Mouse (Mus musculus) layer of hippocampus, adult 8-10 months (tissue): ENCODE measurements around the gene 4930524B15Rik. TPM values are rescaled to one million over a fixed set of nuclear protein-coding genes. Genes with fewer than 3 reads are reported as not detected.
"Not testable (repeated sequence)": the region's sequence is repeated elsewhere in the genome, so short reads cannot be mapped to it uniquely, and the experiment has no call there.

ENCODE experiments used
- DNase-seq, 2 experiments: peaks; one replicate each; pipeline ENCODE4 v3.0.0; 2022; ENCODE audit warnings: low spot score in 2 of 2
- total RNA-seq, 4 experiments: library from RNA; stranded (reverse); gene quantifications; 2 replicates each; pipeline ENCODE4 v1.2.4; 2022

Gene 4930524B15Rik
- total RNA-seq: under 1 TPM in 2 of 4 experiments, not detected in 2; 0.16 to 0.22 TPM

GRCm38 (mm10) chr11:31965256-31966134, at the start of gene 4930524B15Rik:
TSS of gene 4930524B15Rik (plus strand) at chr11:31965592.
- DNase-seq: no peak

- no peak for DNase-seq
Measured at GRCm38 (mm10) chr11:31917769-31918168, 47.6 kb upstream of the 4930524B15Rik start.

- DNase-seq: no peak
Measured at GRCm38 (mm10) chr11:31930051-31930450, 35.3 kb upstream of the 4930524B15Rik start.

- no peak for DNase-seq
Measured at GRCm38 (mm10) chr11:31935652-31936051, 29.7 kb upstream of the 4930524B15Rik start.

- no peak for DNase-seq
Measured at GRCm38 (mm10) chr11:31936910-31937525, 28.4 kb upstream of the 4930524B15Rik start.

GRCm38 (mm10) chr11:31940898-31941639, 24.3 kb upstream of the 4930524B15Rik start:
- peak; percentile 72 to 75 for DNase-seq

GRCm38 (mm10) chr11:31941640-31942638, 23.5 kb upstream of the 4930524B15Rik start:
- no peak for DNase-seq

- no peak for DNase-seq
Measured at GRCm38 (mm10) chr11:31945471-31945870, 19.9 kb upstream of the 4930524B15Rik start.

GRCm38 (mm10) chr11:31948462-31949330, 16.7 kb upstream of the 4930524B15Rik start:
- DNase-seq: no peak

- peak in 1 of 2 experiments; percentile 84 for DNase-seq
Measured at GRCm38 (mm10) chr11:31949331-31949785, 16.0 kb upstream of the 4930524B15Rik start.

- no peak for DNase-seq
Measured at GRCm38 (mm10) chr11:31960071-31960470, 5.3 kb upstream of the 4930524B15Rik start.

- DNase-seq: no peak
Measured at GRCm38 (mm10) chr11:31963993-31964392, 1.4 kb upstream of the 4930524B15Rik start.

- DNase-seq: no peak
Measured at GRCm38 (mm10) chr11:31974132-31974531, 8.7 kb downstream of the 4930524B15Rik start.

GRCm38 (mm10) chr11:31974826-31975225, 9.4 kb downstream of the 4930524B15Rik start:
- no peak for DNase-seq

- no peak for DNase-seq
Measured at GRCm38 (mm10) chr11:31975678-31976077, 10.3 kb downstream of the 4930524B15Rik start.

- no peak for DNase-seq
Measured at GRCm38 (mm10) chr11:31976137-31976536, 10.7 kb downstream of the 4930524B15Rik start.

GRCm38 (mm10) chr11:31980089-31980488, 14.7 kb downstream of the 4930524B15Rik start:
- DNase-seq: not testable (repeated sequence)

- no peak for DNase-seq
Measured at GRCm38 (mm10) chr11:31981830-31982229, 16.4 kb downstream of the 4930524B15Rik start.

- DNase-seq: not testable (repeated sequence)
Measured at GRCm38 (mm10) chr11:31982247-31982943, 17.0 kb downstream of the 4930524B15Rik start.
